Mouse (Mus musculus) gastrocnemius, postnatal 14 days (tissue): ENCODE results near the gene Pdgfb. TPM values are rescaled to one million over a fixed set of nuclear protein-coding genes. Genes with fewer than 3 reads are reported as not detected.

Experiments used
- DNase-seq: peaks from one replicate; pipeline ENCODE4 v3.0.0; 2021; ENCODE audit warnings: mixed read lengths
- intact Hi-C: fragments of 180-260 bp; cut with DNase I; formaldehyde crosslinking; loops from one replicate; pipeline ENCODE4 v1.15.1; 2025; ENCODE audit warnings: low total_unique reads
- total RNA-seq, 2 experiments: library from RNA; stranded (reverse); gene quantifications; 2 replicates each; pipeline ENCODE4 v1.2.3; 2021

Gene Pdgfb
- total RNA-seq, 2 experiments from 2014 or later: 25.2 to 38.5 TPM

DNA sequence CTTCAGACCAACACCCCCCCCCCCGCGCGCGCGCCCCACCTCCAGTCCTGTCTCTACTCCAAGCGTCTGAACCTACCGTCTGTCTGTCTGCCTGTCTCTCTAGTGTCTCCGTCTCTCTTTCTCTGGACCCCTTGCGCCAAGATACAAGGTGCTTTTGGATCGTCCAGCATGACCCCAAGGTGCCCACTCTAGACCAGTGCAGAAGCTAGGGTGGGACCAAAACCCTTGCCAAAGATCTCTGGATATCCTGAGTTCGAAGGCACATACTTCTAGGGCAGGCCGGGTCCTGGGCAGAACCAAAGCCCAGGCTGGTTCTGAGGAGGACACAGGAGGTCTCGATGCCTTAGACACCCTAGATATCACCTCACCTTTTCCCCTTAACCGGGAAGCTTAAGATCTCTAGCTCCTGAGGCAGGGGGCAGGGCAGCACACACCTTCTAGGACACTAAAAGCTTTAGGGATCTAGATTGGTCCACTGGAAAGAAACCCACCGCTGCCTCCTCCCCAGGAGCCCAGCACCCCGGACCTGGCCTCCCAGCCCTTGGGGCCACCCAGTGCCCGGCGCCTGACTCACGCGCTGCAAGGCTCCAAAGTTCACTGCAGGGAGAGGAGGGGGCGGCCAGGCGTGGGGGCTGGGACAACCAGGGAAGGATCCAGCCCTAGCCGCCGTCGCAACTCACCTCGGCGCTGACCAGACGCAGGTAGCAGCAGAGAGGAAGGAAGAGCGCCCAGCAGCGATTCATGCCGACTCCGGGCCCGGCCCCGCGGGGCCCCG lies 1.3 kb downstream of the Pdgfb start:
- DNase-seq: peak; percentile 44
- intact Hi-C loops: loop anchor here (5.0 kb wide), 2 partner anchors 49 to 64 kb away; no protein-coding TSS in a partner anchor

DNA sequence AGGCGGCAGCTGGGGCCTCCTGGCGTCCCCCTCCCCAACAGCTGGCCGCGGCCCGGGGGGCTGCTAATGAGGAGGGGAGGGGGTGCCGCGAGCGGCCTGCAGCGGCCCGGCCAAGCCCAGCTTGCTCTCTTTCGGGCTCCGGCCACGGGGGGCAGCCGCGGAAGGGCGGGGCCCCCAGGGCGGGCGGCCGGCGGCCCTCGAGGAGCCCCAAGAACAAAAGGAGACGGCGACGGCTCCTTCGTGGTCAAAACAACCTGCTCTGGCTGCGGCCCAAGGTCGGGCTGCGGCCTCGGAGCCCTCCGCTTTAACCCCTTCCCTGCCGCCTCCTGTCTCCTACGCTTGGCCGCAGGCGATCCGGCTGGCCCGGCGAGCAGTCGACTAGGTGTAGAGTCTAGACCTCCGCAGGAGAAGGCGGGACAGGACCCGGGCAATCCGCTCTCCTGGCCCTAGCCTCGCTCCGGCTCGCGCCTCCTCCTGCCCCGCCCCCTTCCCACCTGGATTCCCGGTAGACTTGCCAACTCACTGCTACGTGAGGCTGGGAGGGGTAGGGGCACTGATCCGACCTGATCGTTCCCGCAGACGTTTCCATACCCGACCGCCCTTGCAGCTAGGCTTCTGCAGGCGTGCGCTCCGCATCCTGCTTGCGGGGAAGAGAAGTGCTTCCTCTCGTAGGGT lies 2.1 kb downstream of the Pdgfb start:
- intact Hi-C loops: loop anchor here (5.0 kb wide), 2 partner anchors 50 to 65 kb away; no protein-coding TSS in a partner anchor
- DNase-seq: peak; percentile 60

DNA sequence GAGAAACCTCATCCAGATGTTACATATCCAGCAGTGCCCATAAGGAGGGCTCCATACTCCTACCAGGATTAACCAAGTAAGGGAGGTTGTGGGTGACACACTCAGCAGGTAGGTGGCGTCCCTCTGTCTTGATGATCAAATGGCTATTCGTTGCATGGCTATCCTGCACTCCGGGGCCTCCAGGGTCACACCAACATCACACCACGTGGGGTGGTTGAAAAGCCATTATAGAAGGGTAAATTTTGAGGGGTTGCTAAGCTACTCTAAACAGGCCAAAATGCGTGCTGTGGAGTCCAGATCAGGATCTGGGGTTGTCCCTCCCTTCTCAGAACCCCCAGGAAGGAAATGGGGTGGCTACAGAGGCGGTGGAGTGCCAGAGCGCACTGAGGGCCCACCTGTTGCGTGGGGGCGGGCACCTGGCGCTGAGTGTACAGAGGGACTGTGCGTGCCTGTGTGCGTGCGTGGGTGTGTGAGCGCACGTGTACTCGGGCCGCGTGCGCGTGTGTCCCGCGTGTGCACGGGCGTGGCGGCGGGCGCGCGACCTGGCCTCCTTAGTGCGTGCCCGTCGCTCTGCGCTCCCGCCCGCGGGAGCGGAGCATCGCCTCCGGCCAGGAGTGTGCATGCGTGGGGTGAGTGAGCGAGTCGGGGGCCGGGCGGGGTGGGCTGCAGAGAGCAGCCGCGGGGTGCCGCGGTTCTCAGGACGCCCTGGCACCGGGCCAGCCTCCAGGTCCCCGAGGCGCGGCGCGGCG lies 2.8 kb downstream of the Pdgfb start:
- intact Hi-C loops: loop anchor here (5.0 kb wide), 2 partner anchors 50 to 65 kb away; no protein-coding TSS in a partner anchor
- peak; percentile 56 for DNase-seq

DNA sequence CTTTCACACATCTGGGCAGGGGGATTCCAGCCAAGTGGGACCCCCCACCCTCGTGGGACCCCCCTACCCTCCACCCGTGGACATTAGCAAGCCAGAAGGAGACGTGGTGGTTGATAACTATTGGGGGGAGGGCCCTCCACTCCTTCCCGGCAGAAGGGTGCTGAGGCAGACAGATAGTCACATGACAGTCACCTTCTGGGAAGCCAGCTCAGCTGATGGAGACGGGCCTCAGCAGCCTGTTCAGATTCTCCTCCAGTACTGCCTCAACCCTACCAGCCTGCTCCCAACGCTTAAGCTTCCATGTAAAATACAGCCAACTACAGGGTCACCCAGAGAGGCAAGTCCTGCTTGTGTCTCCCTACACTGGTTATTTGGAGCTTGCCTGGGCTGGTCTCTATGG lies 3.6 kb downstream of the Pdgfb start:
- intact Hi-C loops: loop anchor here (5.0 kb wide), 2 partner anchors 51 to 66 kb away; no protein-coding TSS in a partner anchor

DNA sequence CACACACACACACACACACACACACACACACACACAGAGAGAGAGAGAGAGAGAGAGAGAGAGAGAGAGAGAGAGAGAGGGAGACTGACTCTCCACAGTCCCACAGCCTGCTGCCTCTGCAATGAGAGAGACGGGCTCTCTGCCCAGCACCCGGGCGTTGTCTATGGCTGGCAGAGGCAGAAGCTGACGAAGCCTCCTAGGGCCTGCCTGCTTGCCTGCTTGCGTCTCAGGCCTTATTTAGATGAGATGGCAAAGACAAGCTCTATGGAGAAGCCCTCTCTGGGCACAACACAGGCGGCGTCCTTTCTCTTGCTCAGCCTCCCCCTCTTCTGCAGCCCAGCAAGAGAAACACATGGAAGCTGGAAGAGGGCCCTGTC lies 4.6 kb downstream of the Pdgfb start:
- peak; percentile 77 for DNase-seq
- intact Hi-C loops: loop anchor here (5.0 kb wide), 2 partner anchors 52 to 67 kb away; no protein-coding TSS in a partner anchor

More for the DNA sequence above, 3.6 kb downstream of the Pdgfb start:
- no peak for DNase-seq

DNA sequence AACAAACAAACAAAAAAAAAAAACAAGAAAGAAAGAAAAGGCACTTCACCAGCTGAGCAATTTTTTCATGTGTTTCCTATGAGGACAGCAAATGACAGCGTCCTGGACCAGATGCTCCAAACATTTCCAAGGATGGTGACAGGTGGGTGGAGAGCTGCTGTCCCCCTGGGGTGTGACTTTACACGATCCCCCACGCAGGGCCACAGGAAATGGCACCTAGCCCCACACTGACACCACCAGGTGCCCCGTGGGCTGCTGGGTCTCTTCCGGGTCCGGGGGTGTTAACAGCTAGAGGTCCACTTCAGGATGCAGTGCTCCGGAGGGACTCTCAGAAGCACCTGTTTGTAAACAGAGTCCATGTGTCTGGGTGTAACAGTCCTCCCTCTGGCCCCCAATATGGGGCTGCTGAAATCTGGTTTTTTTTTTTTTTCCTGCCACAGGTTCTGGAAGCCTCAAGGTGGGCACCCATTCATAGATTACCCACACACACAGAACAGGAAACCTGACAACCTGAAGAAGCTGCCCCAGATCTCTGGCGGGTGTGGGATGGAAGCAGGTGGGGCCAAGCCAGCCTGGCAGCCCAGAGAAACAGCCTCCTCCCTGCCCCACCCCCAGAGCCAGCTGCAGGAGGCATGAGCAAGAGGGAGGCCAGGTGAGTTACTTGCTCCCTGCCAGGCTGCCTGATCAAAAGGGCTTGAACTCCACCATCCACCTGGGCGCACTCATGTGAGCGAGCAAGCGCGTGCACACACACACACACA lies 5.2 kb downstream of the Pdgfb start:
- DNase-seq: peak; percentile 54
- intact Hi-C loops: loop anchor here (5.0 kb wide), 2 partner anchors 53 to 68 kb away; no protein-coding TSS in a partner anchor

DNA sequence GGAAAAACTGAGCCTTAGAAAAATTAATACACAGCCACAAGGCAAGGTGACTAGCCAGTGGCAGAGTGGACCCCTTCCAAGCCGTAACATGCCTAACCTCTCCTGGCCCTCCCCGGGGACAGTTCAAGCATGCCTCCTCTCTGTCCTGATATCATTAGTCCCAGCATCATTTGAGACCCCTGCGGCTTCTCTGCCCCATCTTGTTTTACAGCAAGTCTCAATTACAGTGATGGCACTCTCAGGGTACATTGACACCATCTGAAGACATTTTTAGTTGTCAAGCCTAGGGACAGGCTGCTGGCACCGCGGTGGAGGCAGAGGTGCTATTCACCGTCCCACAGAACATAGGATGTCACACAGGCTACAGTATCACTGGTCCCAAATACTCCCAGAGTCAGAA lies 6.3 kb downstream of the Pdgfb start:
- no peak for DNase-seq

DNA sequence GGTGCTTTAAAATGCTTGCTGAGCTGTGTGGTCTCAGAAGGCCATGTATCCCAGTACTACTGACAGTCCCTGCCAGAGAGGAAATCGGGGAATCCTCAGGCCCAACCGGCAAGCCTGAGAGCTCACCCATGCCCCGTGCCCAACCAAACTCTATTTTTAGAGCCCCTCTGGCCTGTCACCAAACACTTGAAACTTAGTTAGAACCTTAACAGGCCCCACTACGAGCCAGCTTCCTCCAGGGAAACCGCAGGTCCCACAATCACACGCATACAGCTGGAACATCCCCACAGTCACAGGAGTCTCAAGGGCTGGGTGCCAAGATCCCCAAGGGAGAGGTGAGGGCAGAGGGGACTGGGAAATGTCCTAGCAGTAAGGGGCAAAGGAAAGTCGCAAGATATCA lies 8.6 kb downstream of the Pdgfb start:
- intact Hi-C loops: no loop called here
- DNase-seq: peak; percentile 58

More for the DNA sequence above, 6.3 kb downstream of the Pdgfb start:
- intact Hi-C loops: no loop called here

DNA sequence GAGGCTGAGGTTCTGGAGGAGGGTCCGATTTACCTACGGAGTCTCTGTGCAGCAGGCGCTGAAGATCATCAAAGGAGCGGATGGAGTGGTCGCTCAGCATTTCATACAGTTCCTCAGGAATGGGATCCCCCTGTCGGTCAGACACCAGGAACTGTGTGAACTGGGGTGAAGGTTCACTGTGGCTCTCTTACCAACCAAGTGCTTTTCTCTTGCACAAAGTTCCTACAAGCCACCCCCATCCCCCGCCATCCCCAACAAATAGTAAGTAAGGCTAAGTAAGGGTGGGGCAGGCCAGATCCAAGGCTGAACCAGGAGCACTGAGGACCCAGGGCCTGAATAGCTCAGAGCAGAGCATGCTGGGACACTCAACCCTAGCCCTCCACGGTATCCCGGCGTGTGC lies 9.3 kb downstream of the Pdgfb start:
- no peak for DNase-seq
- intact Hi-C loops: no loop called here

DNA sequence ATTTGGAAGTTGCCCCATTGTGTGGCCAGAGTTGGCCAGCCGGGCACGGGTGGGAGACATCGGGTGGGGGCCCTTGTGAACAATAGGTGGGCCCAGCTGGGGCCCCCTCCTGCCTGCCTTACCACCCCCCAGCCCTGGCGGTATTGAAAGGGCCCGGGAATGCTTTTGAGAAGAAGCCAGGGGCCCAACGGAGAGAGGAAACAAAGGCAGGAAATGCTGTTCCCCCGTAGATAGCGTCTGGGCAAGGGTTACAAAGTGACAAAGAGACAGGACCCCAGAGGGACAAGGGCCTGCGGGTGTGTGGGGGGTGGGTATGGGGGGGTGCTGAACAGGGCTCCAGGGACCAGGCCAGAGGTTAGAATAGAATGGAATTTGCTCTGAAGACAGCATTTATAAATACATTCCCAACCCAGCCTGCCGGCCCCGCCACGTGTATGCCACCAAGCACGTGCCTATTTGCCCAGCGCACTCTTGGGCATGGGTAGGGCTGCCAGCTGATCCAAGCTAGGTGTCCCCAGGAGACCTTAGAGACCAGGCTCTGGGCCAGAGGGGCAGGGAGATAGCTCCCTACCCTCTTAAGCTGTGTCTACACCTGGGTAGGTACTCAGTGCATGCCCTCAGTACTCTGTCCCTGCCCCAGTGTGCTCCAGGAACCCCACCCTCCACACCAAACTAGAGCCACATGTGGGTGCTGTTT lies 10.0 kb downstream of the Pdgfb start:
- no peak for DNase-seq
- intact Hi-C loops: no loop called here

DNA sequence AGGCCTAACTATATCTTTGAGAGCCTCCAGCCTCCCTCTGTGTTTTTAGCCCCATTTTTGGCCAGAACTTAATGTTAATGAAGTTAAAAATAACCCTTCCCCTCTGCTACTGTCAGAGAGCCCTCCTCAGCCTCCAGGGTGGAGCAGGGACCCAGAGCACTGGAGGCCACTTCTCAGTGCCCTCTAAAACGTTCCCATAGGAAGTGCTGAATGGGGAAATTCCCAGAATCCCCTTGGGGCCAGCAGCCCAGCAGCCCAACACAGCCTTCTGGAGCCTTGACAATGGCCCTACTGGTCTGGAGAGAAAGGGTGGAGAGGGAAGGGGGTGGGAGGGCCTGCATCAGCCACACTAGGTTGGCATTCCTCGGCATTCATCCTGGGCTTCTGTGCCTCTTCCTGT lies 11.2 kb downstream of the Pdgfb start:
- no peak for DNase-seq
- intact Hi-C loops: no loop called here

DNA sequence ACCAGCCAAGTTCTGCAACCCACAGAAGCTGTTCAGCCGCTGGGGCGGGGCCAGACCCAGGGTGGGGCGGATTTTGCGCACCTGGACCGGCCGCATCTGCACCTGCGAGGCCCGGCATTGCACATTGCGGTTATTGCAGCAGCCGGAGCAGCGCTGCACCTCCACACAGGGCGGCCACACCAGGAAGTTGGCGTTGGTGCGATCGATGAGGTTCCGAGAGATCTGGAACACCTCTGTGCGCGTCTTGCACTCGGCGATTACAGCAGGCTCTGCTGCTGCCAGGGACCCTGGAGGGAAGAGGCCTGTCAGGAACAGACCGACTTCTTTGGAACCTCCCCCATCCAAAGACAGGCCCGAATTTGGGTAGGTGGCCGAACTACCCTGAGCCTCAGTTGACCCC lies 13.2 kb downstream of the Pdgfb start:
- intact Hi-C loops: no loop called here
- no peak for DNase-seq

DNA sequence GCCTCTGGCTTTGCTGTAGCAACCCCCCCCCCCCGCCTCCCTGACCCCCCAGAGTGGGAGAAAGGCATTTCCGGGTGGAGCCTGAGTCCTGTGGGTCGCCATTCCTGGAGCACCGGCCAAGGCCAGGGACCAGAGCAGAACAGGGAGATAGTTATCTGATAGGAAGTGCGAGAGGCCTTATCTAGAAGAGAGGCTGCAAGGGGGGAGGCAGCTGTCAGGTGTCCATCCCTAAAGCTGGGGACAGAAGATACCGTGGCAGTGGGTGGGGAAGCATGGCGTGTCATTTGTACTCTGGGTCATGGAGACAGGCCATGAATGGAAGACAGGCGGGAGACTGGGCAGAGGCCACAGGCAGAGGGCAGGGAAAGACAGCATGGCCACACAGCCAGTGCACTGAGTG lies 14.1 kb downstream of the Pdgfb start:
- intact Hi-C loops: no loop called here

DNA sequence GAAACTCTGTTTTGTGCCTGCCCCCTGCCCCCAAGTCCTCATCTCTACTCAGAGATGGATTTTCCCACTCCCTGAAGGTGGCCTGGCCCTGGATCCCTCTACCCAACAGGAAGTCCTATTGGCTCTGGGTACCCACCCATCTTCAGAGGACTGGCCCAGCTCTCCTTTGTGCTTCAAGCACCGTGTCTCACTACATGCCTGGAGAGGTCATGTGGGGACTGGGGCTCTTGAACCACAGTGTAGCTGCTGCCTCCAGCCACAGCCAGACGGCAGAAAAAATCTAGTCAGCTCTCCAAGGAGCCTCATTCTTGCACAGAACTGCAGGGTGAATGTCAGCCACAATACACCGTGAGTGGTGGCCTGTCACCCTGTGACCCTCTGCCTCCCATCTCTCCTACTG lies 16.8 kb downstream of the Pdgfb start:
- intact Hi-C loops: loop anchor here (5.0 kb wide), 1 partner anchor 41 kb away; no protein-coding TSS in a partner anchor
- no peak for DNase-seq

More for the DNA sequence above, 14.1 kb downstream of the Pdgfb start:
- no peak for DNase-seq

DNA sequence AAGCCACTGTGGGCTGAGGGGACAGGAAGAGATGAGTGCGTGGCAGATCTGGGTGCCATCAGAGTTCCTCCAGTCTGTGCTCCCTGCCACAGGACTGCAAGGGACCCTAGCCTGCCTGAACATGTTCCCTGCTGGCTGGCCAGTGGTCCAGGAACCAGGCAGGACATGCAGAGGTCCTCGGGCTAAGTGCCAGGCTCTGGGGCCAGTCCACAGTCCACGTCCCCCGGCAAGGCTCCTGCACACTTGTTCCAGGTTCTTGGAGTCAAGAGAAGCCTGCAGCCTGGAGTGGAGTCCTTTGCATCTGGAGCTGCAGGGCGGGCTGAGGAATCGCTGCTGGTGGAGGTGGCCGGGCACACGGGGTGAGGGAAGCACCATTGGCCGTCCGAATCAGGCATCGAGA lies 18.0 kb downstream of the Pdgfb start:
- intact Hi-C loops: loop anchor here (5.0 kb wide), 1 partner anchor 39 kb away; no protein-coding TSS in a partner anchor
- DNase-seq: no peak

DNA sequence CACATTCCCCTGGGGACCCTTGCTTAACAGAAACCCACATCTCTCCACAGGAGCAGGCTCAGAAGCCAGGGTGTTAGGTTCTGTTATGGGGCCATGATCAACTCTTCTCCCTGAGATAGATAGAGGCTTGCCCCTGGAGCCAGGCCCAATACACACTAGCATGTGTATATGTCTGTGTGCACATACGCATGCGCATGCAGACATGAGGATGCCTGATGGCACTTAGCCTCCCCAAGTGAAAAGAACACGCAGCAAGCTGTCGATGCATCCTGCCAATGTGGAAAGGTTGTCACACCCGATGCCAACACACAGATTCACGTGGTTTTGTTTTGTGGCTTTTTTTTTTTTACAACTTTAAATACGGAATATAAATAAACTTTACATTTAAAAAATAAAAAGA lies 19.2 kb downstream of the Pdgfb start:
- DNase-seq: no peak

DNA sequence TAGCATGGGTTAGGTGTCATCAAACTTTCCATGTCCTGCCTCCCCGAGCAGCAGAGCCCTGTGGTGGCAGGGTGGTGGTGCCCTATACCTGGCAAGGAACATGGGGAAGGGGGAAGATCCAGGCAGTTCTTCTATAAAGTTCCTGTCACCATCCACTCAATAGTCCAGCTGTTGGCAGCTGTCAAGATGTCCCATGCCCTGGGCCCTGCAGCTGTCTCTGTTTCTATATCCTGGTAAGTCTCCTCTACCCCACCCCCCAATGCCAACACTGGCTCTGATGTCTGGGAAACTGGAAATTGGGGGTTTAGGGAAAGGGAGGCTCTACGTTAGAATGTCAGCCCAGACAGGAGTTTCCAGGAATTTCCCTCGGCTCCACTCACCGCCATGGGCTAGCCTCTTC lies 20.2 kb downstream of the Pdgfb start:
- intact Hi-C loops: no loop called here
- no peak for DNase-seq

More for the DNA sequence above, 19.2 kb downstream of the Pdgfb start:
- intact Hi-C loops: loop anchor here (5.0 kb wide), 1 partner anchor 38 kb away; no protein-coding TSS in a partner anchor

DNA sequence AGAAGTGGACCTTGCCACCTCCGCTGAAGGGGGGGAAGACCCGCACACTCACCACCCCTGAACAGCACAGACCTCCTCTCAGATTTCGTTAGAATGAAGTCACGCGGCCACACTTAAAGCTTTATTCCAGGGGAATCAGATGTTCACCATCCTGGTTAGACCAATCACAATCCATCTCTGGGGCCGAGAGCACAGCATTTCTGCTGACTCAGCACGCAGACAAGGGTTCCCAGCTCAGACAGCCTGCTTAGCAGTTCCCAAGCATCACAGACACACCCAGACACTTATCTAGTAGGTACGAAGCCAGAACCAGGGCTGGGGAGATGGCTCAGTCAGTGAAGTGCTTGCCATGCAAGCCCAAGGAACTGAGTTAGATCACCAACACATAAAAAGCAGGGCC lies 28.6 kb downstream of the Pdgfb start:
- intact Hi-C loops: no loop called here
- DNase-seq: no peak

DNA sequence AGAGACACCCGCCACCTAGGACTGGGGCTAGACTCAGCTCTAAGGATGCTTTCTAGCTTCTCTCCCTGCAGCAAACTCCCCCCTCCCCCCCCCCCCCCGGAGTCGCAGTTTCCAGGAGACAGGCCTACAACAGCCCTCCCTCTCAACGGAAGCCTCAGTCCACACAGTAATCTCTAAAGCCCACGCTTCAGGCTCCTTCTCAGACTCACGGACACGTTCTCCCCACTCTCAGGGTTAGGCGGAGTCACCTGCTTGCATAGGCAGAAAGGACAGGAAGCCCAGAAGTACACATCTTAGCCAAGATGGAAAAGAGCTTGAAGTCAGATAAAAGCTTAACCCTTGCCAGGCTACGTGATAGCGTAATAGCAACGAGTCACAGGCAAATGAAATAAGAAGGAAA lies 29.3 kb downstream of the Pdgfb start:
- intact Hi-C loops: no loop called here

More for the DNA sequence above, 29.3 kb downstream of the Pdgfb start:
- no peak for DNase-seq
